Mouse (Mus musculus) MEL (cell line): ENCODE measurements at regions not wholly inside any gene's neighbourhood (a gene's known extent, or its start where the extent isn't known, plus 50 kb on each side); places are given as distances from the start of the nearest gene placed in this dataset.

Source experiments
- DNase-seq: peaks from one replicate; pipeline ENCODE4 v3.0.0; 2011; ENCODE audit warnings: low read depth, low spot score
- H3K27ac ChIP-seq: 2 replicates; pipeline ENCODE4 v1.5.1; 2012; ENCODE audit warnings: low read depth, mild to moderate bottlenecking, control low read depth, low read length, moderate library complexity; ENCODE audit not compliant: control insufficient read depth
- H3K27me3 ChIP-seq, 2 experiments: fragments of 150-350 bp in 1 of 2; sonication (generic) in 1 of 2; 2 replicates each; pipeline ENCODE4 v1.6.1; 2012; ENCODE audit warnings: low read length in 2 of 2, mild to moderate bottlenecking in 2 of 2, improper control_type of control experiment in 1 of 2, moderate library complexity in 1 of 2; ENCODE audit not compliant: insufficient read depth in 2 of 2, control insufficient read depth in 1 of 2
- H3K36me3 ChIP-seq, 2 experiments: 2 replicates each; pipeline ENCODE4 v1.6.1; 2012 to 2014; ENCODE audit warnings: low read length in 2 of 2, improper control_type of control experiment in 1 of 2, inconsistent platforms in 1 of 2, mild to moderate bottlenecking in 1 of 2; ENCODE audit not compliant: insufficient read depth in 2 of 2, control insufficient read depth in 1 of 2
- H3K4me1 ChIP-seq, 2 experiments: fragments of 150-350 bp in 1 of 2; sonication (generic) in 1 of 2; 2 replicates each; pipeline ENCODE4 v1.6.1; 2012; ENCODE audit warnings: low read length in 2 of 2, improper control_type of control experiment in 1 of 2, mild to moderate bottlenecking in 1 of 2; ENCODE audit not compliant: insufficient read depth in 2 of 2, control insufficient read depth in 1 of 2
- H3K4me3 ChIP-seq, 2 experiments: fragments of 150-350 bp in 1 of 2; sonication (generic) in 1 of 2; 2 replicates each; pipeline ENCODE4 v1.5.1; 2012; ENCODE audit warnings: low read depth in 2 of 2, low read length in 2 of 2, mild to moderate bottlenecking in 2 of 2, moderate library complexity in 2 of 2, control low read depth in 1 of 2, improper control_type of control experiment in 1 of 2; ENCODE audit not compliant: control insufficient read depth in 1 of 2, insufficient read depth in 1 of 2
- H3K79me2 ChIP-seq: 2 replicates; pipeline ENCODE4 v1.6.1; 2012; ENCODE audit warnings: mild to moderate bottlenecking, low read length, moderate library complexity; ENCODE audit not compliant: control insufficient read depth, poor library complexity, insufficient read depth
- H3K9ac ChIP-seq: 2 replicates; pipeline ENCODE4 v1.6.1; 2012; ENCODE audit warnings: low read depth, mild to moderate bottlenecking, control low read depth, low read length, moderate library complexity; ENCODE audit not compliant: control insufficient read depth, poor library complexity, severe bottlenecking
- H3K9me3 ChIP-seq: fragments of 150-350 bp; sonication (generic); replicated peaks from 2 replicates; pipeline ENCODE4 v1.6.1; 2012; ENCODE audit warnings: mild to moderate bottlenecking, low read length, improper control_type of control experiment, moderate library complexity; ENCODE audit not compliant: insufficient read depth
- CHD1 ChIP-seq: IDR thresholded peaks from 2 replicates; pipeline ENCODE4 v1.6.1; 2012; ENCODE audit warnings: low read depth, mild to moderate bottlenecking, inconsistent platforms, low read length, improper control_type of control experiment
- CHD2 ChIP-seq: IDR thresholded peaks from 2 replicates; pipeline ENCODE4 v1.6.1; 2011; ENCODE audit warnings: low read length, improper control_type of control experiment
- E2F4 ChIP-seq: IDR thresholded peaks from 2 replicates; pipeline ENCODE4 v1.6.1; 2011; ENCODE audit warnings: low read depth, low read length, improper control_type of control experiment, borderline replicate concordance
- EP300 ChIP-seq, 2 experiments: IDR thresholded peaks; 2 replicates each; pipeline ENCODE4 v1.6.1; 2011; ENCODE audit warnings: improper control_type of control experiment in 2 of 2, low read length in 2 of 2, low read depth in 1 of 2, mild to moderate bottlenecking in 1 of 2
- ETS1 ChIP-seq: IDR thresholded peaks from 2 replicates; pipeline ENCODE4 v1.6.1; 2012; ENCODE audit warnings: low read depth, mild to moderate bottlenecking, inconsistent platforms, low read length, improper control_type of control experiment, moderate library complexity
- GABPA ChIP-seq: IDR thresholded peaks from 2 replicates; pipeline ENCODE4 v1.6.1; 2012; ENCODE audit warnings: low read depth, mild to moderate bottlenecking, inconsistent platforms, low read length, improper control_type of control experiment, moderate library complexity
- GATA1 ChIP-seq: IDR thresholded peaks from 2 replicates; pipeline ENCODE4 v1.6.1; 2011; ENCODE audit warnings: low read depth, low read length, improper control_type of control experiment
- MAFK ChIP-seq: IDR thresholded peaks from 2 replicates; pipeline ENCODE4 v1.6.1; 2011; ENCODE audit warnings: low read depth, mild to moderate bottlenecking, low read length, improper control_type of control experiment, borderline replicate concordance
- MAX ChIP-seq: IDR thresholded peaks from 2 replicates; pipeline ENCODE4 v1.6.1; 2011; ENCODE audit warnings: low read length, improper control_type of control experiment
- MAZ ChIP-seq: IDR thresholded peaks from 2 replicates; pipeline ENCODE4 v1.6.1; 2012; ENCODE audit warnings: low read depth, mild to moderate bottlenecking, inconsistent platforms, low read length, improper control_type of control experiment
- MXI1 ChIP-seq: IDR thresholded peaks from 2 replicates; pipeline ENCODE4 v1.6.1; 2011; ENCODE audit warnings: mild to moderate bottlenecking, low read depth, low read length, improper control_type of control experiment
- MYB ChIP-seq: IDR thresholded peaks from 2 replicates; pipeline ENCODE4 v1.6.1; 2011; ENCODE audit warnings: mild to moderate bottlenecking, low read depth, low read length, improper control_type of control experiment
- NRF1 ChIP-seq: IDR thresholded peaks from 2 replicates; pipeline ENCODE4 v1.6.1; 2014; ENCODE audit warnings: low read depth, mild to moderate bottlenecking, inconsistent platforms, low read length, improper control_type of control experiment, moderate library complexity; ENCODE audit not compliant: poor library complexity, insufficient read depth, severe bottlenecking
- POLR2A ChIP-seq, 2 experiments: IDR thresholded peaks; 2 replicates each; pipeline ENCODE4 v1.6.1; 2011 to 2012; ENCODE audit warnings: low read length in 2 of 2, mild to moderate bottlenecking in 2 of 2, control low read depth in 1 of 2, improper control_type of control experiment in 1 of 2, low read depth in 1 of 2, moderate library complexity in 1 of 2; ENCODE audit not compliant: control insufficient read depth in 1 of 2, insufficient read depth in 1 of 2, poor library complexity in 1 of 2
- POLR2AphosphoS2 ChIP-seq: IDR thresholded peaks from 2 replicates; pipeline ENCODE4 v1.6.1; 2011; ENCODE audit warnings: low read length, improper control_type of control experiment
- RCOR1 ChIP-seq: IDR thresholded peaks from 2 replicates; pipeline ENCODE4 v1.6.1; 2012; ENCODE audit warnings: low read depth, mild to moderate bottlenecking, inconsistent platforms, low read length, improper control_type of control experiment
- SIN3A ChIP-seq: IDR thresholded peaks from 2 replicates; pipeline ENCODE4 v1.6.1; 2012; ENCODE audit warnings: low read length, improper control_type of control experiment, inconsistent platforms
- TAL1 ChIP-seq: IDR thresholded peaks from 2 replicates; pipeline ENCODE4 v1.6.1; 2012; ENCODE audit warnings: mild to moderate bottlenecking, inconsistent platforms, low read length, moderate library complexity, mixed read lengths
- UBTF ChIP-seq: IDR thresholded peaks from 2 replicates; pipeline ENCODE4 v1.6.1; 2012; ENCODE audit warnings: low read depth, mild to moderate bottlenecking, inconsistent platforms, low read length, improper control_type of control experiment, moderate library complexity, borderline replicate concordance; ENCODE audit not compliant: insufficient read depth
- USF1 ChIP-seq: IDR thresholded peaks from 2 replicates; pipeline ENCODE4 v1.6.1; 2014; ENCODE audit warnings: low read depth, mild to moderate bottlenecking, inconsistent platforms, low read length, improper control_type of control experiment, moderate library complexity
- ZC3H11A ChIP-seq: IDR thresholded peaks from 2 replicates; pipeline ENCODE4 v1.6.1; 2012; ENCODE audit warnings: low read depth, mild to moderate bottlenecking, inconsistent platforms, low read length, improper control_type of control experiment
- ZKSCAN1 ChIP-seq: IDR thresholded peaks from 2 replicates; pipeline ENCODE4 v1.6.1; 2012; ENCODE audit warnings: low read depth, mild to moderate bottlenecking, inconsistent platforms, low read length, improper control_type of control experiment, moderate library complexity
- ZMIZ1 ChIP-seq: IDR thresholded peaks from 2 replicates; pipeline ENCODE4 v1.6.1; 2012; ENCODE audit warnings: low read depth, mild to moderate bottlenecking, inconsistent platforms, low read length, improper control_type of control experiment, moderate library complexity

DNA sequence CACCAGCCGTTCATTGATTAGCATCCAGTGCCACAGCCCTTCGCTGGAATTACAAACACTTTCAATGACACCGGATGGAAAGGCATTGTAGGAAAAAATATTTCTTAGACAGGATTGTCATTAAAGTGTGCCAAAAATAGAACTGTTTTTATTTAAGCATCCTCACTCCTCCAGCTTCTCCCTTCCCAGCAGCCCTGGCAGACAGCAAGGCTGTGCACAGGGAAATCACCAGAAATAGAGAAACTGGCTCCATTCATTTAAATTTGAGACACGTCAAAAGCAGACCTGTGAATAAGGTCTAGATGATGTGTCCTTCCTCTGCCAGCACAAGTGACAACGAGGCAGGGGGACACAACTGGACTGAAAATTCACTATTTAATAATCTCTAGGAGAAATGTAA is 88.5 kb upstream of the Ankrd1 start:
- H3K9ac ChIP-seq, result no peak overlapping the region
- no peak overlapping the region for H3K4me3 ChIP-seq
- no peaks in the 10 kb centered on the region for H3K4me1 ChIP-seq
- no peak overlapping the region for H3K27ac ChIP-seq
- no peak for DNase-seq
- no peaks in the 10 kb centered on the region for H3K36me3 ChIP-seq
- TF ChIP-seq GATA1 (no peak), SIN3A (no peak), MAFK (no peak), GABPA (no peak), TAL1 (no peak), NRF1 (no peak), USF1 (no peak), ZMIZ1 (no peak)
- H3K79me2 ChIP-seq, result no peaks in the 10 kb centered on the region
- no peaks in the 10 kb centered on the region for H3K27me3 ChIP-seq
- no peaks in the 10 kb centered on the region for H3K9me3 ChIP-seq

DNA sequence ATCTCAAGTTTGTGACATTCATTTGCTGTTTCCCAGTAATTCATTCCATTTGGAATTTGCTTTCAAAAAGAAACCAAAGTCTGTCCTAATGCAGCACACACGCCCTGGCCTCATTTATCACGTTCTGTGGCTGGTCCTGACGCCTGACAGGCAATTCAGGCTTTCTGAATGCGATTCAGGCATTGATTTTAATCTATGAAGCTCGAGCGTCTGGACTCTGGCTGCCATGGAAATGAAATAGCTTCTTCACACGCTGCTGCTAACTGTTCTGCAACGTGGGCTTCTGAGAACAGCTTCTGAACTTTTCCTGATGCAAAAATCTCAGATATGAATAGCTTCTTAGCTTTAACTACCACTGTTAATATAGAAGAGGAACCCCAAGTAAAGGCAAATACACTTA is 93.6 kb upstream of the Ankrd1 start:
- no peak for TF ChIP-seq ZC3H11A
- TF ChIP-seq E2F4, result no peak
- TF ChIP-seq MAZ, result no peak
- no peak for TF ChIP-seq MAX
- no peaks in the 10 kb centered on the region for H3K79me2 ChIP-seq

DNA sequence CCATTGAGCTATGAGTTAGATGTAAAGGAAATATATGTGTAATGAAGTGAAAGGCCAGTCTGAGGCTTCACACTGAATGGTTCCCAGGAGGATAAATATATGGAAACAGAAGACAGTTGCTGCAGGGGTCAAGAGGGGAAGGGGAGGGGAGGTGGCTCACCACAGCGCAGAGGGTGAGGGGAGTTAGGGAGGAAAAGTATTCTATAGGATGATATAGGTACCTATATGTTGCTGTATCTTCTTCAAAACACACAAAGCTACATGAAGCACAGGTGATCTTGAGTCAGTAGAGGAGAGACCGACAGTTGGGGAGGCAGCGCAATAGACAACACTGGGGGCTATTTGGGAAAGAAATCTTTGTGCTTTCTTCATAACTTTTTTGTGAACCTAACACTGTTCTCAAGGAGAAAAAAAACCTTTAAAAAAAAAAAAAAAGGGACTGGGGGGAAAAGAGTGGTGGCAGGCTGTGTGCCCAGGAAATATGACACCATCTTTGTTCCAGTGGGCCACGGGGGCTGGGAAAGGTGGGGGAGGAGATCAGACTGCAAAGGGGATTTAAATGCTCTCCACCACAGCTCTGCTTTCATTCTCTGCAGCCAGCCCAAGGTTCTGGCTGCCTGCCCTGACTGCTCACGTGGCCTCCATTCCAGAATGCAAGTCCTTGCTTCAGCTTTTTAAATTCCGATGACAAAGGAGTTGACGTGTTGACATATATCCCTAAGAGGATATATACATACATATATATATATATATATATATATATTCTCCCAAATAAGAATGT is 94.5 kb upstream of the Ankrd1 start:
- Histone ChIP-seq H3K79me2 (no peaks in the 10 kb centered on the region), H3K36me3 (no peaks in the 10 kb centered on the region), H3K27ac (no peak overlapping the region), H3K9me3 (no peaks in the 10 kb centered on the region), H3K9ac (no peak overlapping the region), H3K4me3 (no peak overlapping the region), H3K27me3 (no peaks in the 10 kb centered on the region; a peak in 1 of 4 replicates), H3K4me1 (no peaks in the 10 kb centered on the region)
- TF ChIP-seq MXI1, result no peak
- TF ChIP-seq USF1, result no peak
- TF ChIP-seq EP300 (IDR thresholded peaks at IDR 0.05; ENCODE audit: low read depth in 1 of 2, low read length in 2 of 2), result no peak
- TF ChIP-seq ETS1, result no peak
- no peak for TF ChIP-seq POLR2A (IDR thresholded peaks at IDR 0.05; ENCODE audit: control insufficient read depth in 1 of 2, insufficient read depth in 1 of 2, low read depth in 1 of 2, low read length in 2 of 2, poor library complexity in 1 of 2)
- TF ChIP-seq POLR2AphosphoS2, result no peak
- no peak for TF ChIP-seq UBTF
- TF ChIP-seq ZKSCAN1, result no peak
- TF ChIP-seq MAZ, result no peak
- TF ChIP-seq NRF1, result no peak
- TF ChIP-seq SIN3A, result no peak
- TF ChIP-seq E2F4, result no peak
- no peak for TF ChIP-seq CHD1
- TF ChIP-seq GABPA, result no peak
- TF ChIP-seq ZC3H11A, result no peak
- TF ChIP-seq RCOR1, result no peak
- TF ChIP-seq MYB, result no peak
- no peak for TF ChIP-seq CHD2
- TF ChIP-seq TAL1, result no peak
- DNase-seq, result no peak

More for the DNA sequence above, 93.6 kb upstream of the Ankrd1 start:
- Histone ChIP-seq H3K27me3 (no peaks in the 10 kb centered on the region), H3K4me1 (no peaks in the 10 kb centered on the region), H3K9me3 (no peaks in the 10 kb centered on the region), H3K36me3 (no peaks in the 10 kb centered on the region), H3K27ac (no peak overlapping the region), H3K4me3 (no peak overlapping the region), H3K9ac (no peak overlapping the region)
- DNase-seq, result no peak
